Mouse (Mus musculus) CH12.LX (cell line): ENCODE measurements around the gene Herc3. TPM values are rescaled to one million over a fixed set of nuclear protein-coding genes. Genes with fewer than 3 reads are reported as not detected.

Experiments used
- DNase-seq: peaks from one replicate; pipeline ENCODE4 v3.0.0-alpha.2; 2013; ENCODE audit errors: extremely low read depth
- H3K27ac ChIP-seq: 2 replicates; pipeline ENCODE4 v1.5.1; 2012; ENCODE audit warnings: low read depth, mild to moderate bottlenecking, control low read depth, moderate library complexity; ENCODE audit not compliant: insufficient read depth
- H3K27me3 ChIP-seq: replicated peaks from 2 replicates; pipeline ENCODE3; 2012; ENCODE audit warnings: inconsistent platforms
- H3K36me3 ChIP-seq, 2 experiments: replicated peaks in 1 of 2; 2 replicates each; pipeline versions ENCODE3 to v1.6.1; 2012; ENCODE audit warnings: inconsistent platforms in 1 of 2, low read length in 1 of 2, mild to moderate bottlenecking in 1 of 2, mixed read lengths in 1 of 2, moderate library complexity in 1 of 2; ENCODE audit not compliant: control insufficient read depth in 1 of 2, insufficient read depth in 1 of 2
- H3K4me1 ChIP-seq, 2 experiments: 2 replicates each; pipeline ENCODE4 v1.6.1; 2012; ENCODE audit warnings: inconsistent platforms in 1 of 2, moderate library complexity in 1 of 2; ENCODE audit not compliant: insufficient read depth in 2 of 2, control insufficient read depth in 1 of 2
- H3K4me2 ChIP-seq: 2 replicates; pipeline ENCODE4 v1.6.1; 2012; ENCODE audit warnings: low read depth, mild to moderate bottlenecking, control low read depth; ENCODE audit not compliant: poor library complexity, insufficient read depth, severe bottlenecking
- H3K4me3 ChIP-seq, 3 experiments: fragments of 150-350 bp in 1 of 3; sonication (generic) in 1 of 3; replicated peaks in 1 of 3; 2 replicates each; pipeline versions ENCODE3 to v1.5.1; 2011 to 2012; ENCODE audit warnings: low read depth in 2 of 3, low read length in 2 of 3, mild to moderate bottlenecking in 2 of 3, moderate library complexity in 2 of 3, control low read depth in 1 of 3, improper control_type of control experiment in 1 of 3, inconsistent platforms in 1 of 3, mixed read lengths in 1 of 3; ENCODE audit not compliant: poor library complexity in 1 of 3
- H3K79me2 ChIP-seq: replicated peaks from 2 replicates; pipeline ENCODE4 v1.6.1; 2012; ENCODE audit warnings: mild to moderate bottlenecking, moderate library complexity; ENCODE audit not compliant: control insufficient read depth, poor library complexity, insufficient read depth, severe bottlenecking; ENCODE audit errors: extremely low read depth
- H3K9ac ChIP-seq: 2 replicates; pipeline ENCODE4 v1.6.1; 2012; ENCODE audit warnings: low read depth, mild to moderate bottlenecking, control low read depth, moderate library complexity; ENCODE audit not compliant: insufficient read depth
- H3K9me3 ChIP-seq: replicated peaks from 2 replicates; pipeline ENCODE3; 2012; ENCODE audit warnings: low read length, inconsistent platforms, mixed read lengths
- BHLHE40 ChIP-seq: IDR thresholded peaks from 2 replicates; pipeline ENCODE4 v1.6.1; 2011; ENCODE audit warnings: mild to moderate bottlenecking, low read depth, low read length, improper control_type of control experiment
- CHD2 ChIP-seq: IDR thresholded peaks from 2 replicates; pipeline ENCODE4 v1.6.1; 2011; ENCODE audit warnings: low read length, improper control_type of control experiment
- CTCF ChIP-seq, 2 experiments: IDR thresholded peaks in 1 of 2; conservative IDR thresholded peaks in 1 of 2; 2 replicates each; pipeline ENCODE4 v1.5.1; 2011 to 2012; ENCODE audit warnings: low read depth in 2 of 2, low read length in 2 of 2, improper control_type of control experiment in 1 of 2, inconsistent platforms in 1 of 2, mild to moderate bottlenecking in 1 of 2, moderate library complexity in 1 of 2
- E2F4 ChIP-seq: IDR thresholded peaks from 2 replicates; pipeline ENCODE4 v1.6.1; 2011; ENCODE audit warnings: low read depth, low read length, improper control_type of control experiment; ENCODE audit not compliant: insufficient replicate concordance
- ELF1 ChIP-seq: IDR thresholded peaks from 2 replicates; pipeline ENCODE4 v1.6.1; 2014; ENCODE audit warnings: low read depth, mild to moderate bottlenecking, inconsistent platforms, low read length, improper control_type of control experiment
- EP300 ChIP-seq: IDR thresholded peaks from 2 replicates; pipeline ENCODE4 v1.6.1; 2011; ENCODE audit warnings: low read length, improper control_type of control experiment
- GABPA ChIP-seq: IDR thresholded peaks from 2 replicates; pipeline ENCODE4 v1.6.1; 2012; ENCODE audit warnings: low read depth, low read length, improper control_type of control experiment, inconsistent platforms; ENCODE audit not compliant: insufficient replicate concordance
- HCFC1 ChIP-seq: IDR thresholded peaks from 2 replicates; pipeline ENCODE4 v1.6.1; 2012; ENCODE audit warnings: low read depth, mild to moderate bottlenecking, inconsistent platforms, low read length, improper control_type of control experiment
- JUND ChIP-seq: conservative IDR thresholded peaks from 2 replicates; pipeline ENCODE4 v1.6.1; 2011; ENCODE audit warnings: low read depth, low read length, improper control_type of control experiment
- MAX ChIP-seq: IDR thresholded peaks from 2 replicates; pipeline ENCODE4 v1.6.1; 2011; ENCODE audit warnings: low read length, improper control_type of control experiment
- MXI1 ChIP-seq: IDR thresholded peaks from 2 replicates; pipeline ENCODE4 v1.6.1; 2011; ENCODE audit warnings: mild to moderate bottlenecking, low read depth, low read length, improper control_type of control experiment
- NELFE ChIP-seq: IDR thresholded peaks from 2 replicates; pipeline ENCODE4 v1.6.1; 2011; ENCODE audit warnings: low read depth, low read length, improper control_type of control experiment
- PAX5 ChIP-seq: IDR thresholded peaks from 2 replicates; pipeline ENCODE4 v1.6.1; 2012; ENCODE audit warnings: low read length, inconsistent platforms, mixed read lengths
- RAD21 ChIP-seq: IDR thresholded peaks from 2 replicates; pipeline ENCODE4 v1.6.1; 2011; ENCODE audit warnings: low read depth, mild to moderate bottlenecking, low read length, improper control_type of control experiment, moderate library complexity
- SMC3 ChIP-seq: IDR thresholded peaks from 2 replicates; pipeline ENCODE4 v1.6.1; 2011; ENCODE audit warnings: low read depth, low read length, improper control_type of control experiment
- TCF12 ChIP-seq: IDR thresholded peaks from 2 replicates; pipeline ENCODE4 v1.6.1; 2014; ENCODE audit warnings: low read depth, mild to moderate bottlenecking, inconsistent platforms, low read length, improper control_type of control experiment
- USF1 ChIP-seq: IDR thresholded peaks from 2 replicates; pipeline ENCODE4 v1.6.1; 2014; ENCODE audit warnings: low read depth, mild to moderate bottlenecking, inconsistent platforms, low read length, improper control_type of control experiment
- ZKSCAN1 ChIP-seq: IDR thresholded peaks from 2 replicates; pipeline ENCODE4 v1.6.1; 2012; ENCODE audit warnings: low read depth, inconsistent platforms, low read length, improper control_type of control experiment, borderline replicate concordance
- ZMIZ1 ChIP-seq: IDR thresholded peaks from 2 replicates; pipeline ENCODE4 v1.6.1; 2012; ENCODE audit warnings: low read depth, mild to moderate bottlenecking, inconsistent platforms, low read length, improper control_type of control experiment
- ZNF384 ChIP-seq: IDR thresholded peaks from 2 replicates; pipeline ENCODE4 v1.6.1; 2012; ENCODE audit warnings: low read depth, low read length, improper control_type of control experiment, inconsistent platforms
- dilution Hi-C: fragments of 300-500 bp; cut with MboI; formaldehyde crosslinking; loops from 2 replicates; pipeline ENCODE4 v1.14.3; 2020; ENCODE audit warnings: low sequenced_read_pairs; ENCODE audit not compliant: extremely low pct_unique_long_range_greater_than_20kb, extremely low pct_ligation_motif_present
- in situ Hi-C: fragments of 300-500 bp; cut with MboI; formaldehyde crosslinking; loops from 3 replicates; pipeline ENCODE4 v1.14.3; 2019; ENCODE audit warnings: low sequenced_read_pairs, low pct_ligation_motif_present, low pct_unique_long_range_greater_than_20kb, mixed read lengths
- polyA plus RNA-seq: library from polyadenylated mRNA; unstranded; fragments of >175 nt; gene quantifications from 2 replicates; pipeline ENCODE4 v1.2.1, GENCODE M21; 2012; ENCODE audit warnings: low read depth; ENCODE audit not compliant: insufficient read length
- total RNA-seq, 2 experiments: library from RNA; depleted of rRNA; stranded (reverse); fragments of 300-350 nt in 1 of 2; fragments of >200 nt in 1 of 2; gene quantifications; 2 replicates each; pipeline ENCODE4 v1.2.3; 2012 to 2014

The Herc3 gene
- total and polyA plus RNA-seq, 3 experiments: 15.7 to 19.1 (median 17.8) TPM

DNA sequence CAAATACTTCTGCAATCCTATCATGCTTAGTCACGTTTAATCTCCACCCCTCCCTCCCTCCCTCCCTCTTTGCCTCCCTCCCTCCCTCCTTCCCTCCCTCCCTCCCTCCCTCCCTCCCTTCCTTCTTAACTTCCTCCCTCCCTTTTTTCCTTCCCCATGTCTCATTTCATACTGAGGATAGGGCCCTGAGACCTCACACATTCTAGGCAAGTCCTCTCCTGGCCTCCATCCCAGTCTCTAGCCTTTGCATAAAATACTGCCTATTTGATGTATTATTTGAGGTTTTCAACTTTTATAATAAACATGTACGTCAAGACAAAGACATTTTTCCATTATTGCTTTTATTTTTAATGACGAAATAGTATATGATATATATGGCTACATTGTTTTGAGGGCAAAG, 82.3 kb downstream of the Herc3 start:
- Histone ChIP-seq H3K9me3 (no peaks in the 10 kb centered on the region), H3K4me3 (no peak overlapping the region), H3K4me2 (no peak overlapping the region), H3K9ac (no peak overlapping the region), H3K36me3 (peaks cover 0 to 27% of the 10 kb centered on the region in 2 experiments), H3K27me3 (no peaks in the 10 kb centered on the region), H3K4me1 (peaks cover 0 to 19% of the 10 kb centered on the region in 2 experiments; a peak in 2 of 4 replicates), H3K79me2 (no peaks in the 10 kb centered on the region), H3K27ac (no peak overlapping the region)
- in situ Hi-C loops: no loop called here
- TF ChIP-seq EP300: no peak
- DNase-seq: no peak
- dilution Hi-C loops: no loop called here

DNA sequence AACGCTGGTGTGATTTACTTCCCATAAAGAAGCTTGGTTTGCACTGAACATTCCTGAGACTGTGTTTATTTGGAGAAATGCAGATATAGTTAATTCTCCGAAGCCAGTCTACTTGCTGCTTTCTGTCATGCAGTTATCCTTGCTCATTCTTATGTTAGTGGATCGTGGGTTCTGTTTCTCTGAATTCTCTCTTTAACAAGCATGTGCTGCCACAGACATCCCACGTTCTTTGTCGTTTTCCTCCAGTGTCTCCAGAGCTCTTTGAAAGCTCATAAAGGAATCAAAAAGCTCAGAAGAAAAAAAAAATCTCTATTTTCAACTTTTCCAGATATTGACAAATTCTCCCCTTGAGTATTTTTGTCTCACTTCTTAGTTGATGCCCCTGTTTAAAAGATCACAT, 82.7 kb downstream of the Herc3 start:
- Histone ChIP-seq H3K27me3 (no peaks in the 10 kb centered on the region), H3K9me3 (no peaks in the 10 kb centered on the region), H3K9ac (no peak overlapping the region), H3K4me3 (no peak overlapping the region), H3K36me3 (peaks cover 0 to 31% of the 10 kb centered on the region in 2 experiments), H3K4me2 (no peak overlapping the region), H3K79me2 (no peaks in the 10 kb centered on the region), H3K27ac (no peak overlapping the region), H3K4me1 (peaks cover 0 to 19% of the 10 kb centered on the region in 2 experiments; a peak in 2 of 4 replicates)
- DNase-seq: no peak
- dilution Hi-C loops: no loop called here
- in situ Hi-C loops: no loop called here
- TF ChIP-seq E2F4 (no peak), USF1 (no peak)

DNA sequence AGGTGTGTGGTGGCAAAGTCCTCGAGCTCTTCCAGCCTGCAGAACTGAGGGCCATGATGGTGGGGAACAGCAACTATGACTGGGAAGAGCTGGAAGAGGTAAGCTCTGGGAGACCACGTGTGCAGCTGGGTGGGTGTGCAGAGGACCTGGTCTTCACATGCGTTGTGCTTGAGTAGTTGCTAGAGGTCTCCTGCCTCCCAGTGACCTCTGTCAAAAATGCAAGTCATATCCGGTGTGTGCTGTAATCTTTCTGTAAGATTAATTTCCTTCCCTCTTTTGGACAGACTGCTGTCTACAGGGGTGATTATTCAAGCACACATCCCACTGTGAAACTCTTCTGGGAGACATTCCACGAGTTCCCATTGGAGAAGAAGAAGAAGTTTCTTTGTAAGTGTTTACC, 85.2 kb downstream of the Herc3 start:
- H3K27me3 ChIP-seq: no peaks in the 10 kb centered on the region
- dilution Hi-C loops: no loop called here
- TF ChIP-seq EP300: no peak
- no peak for TF ChIP-seq E2F4
- no peak for TF ChIP-seq ZMIZ1
- TF ChIP-seq TCF12: no peak
- no peak for TF ChIP-seq MAX
- TF ChIP-seq, all 38 proteins: peak for 0
- H3K4me2 ChIP-seq: no peak overlapping the region
- in situ Hi-C loops: no loop called here
- H3K4me1 ChIP-seq: peaks cover 0 to 19% of the 10 kb centered on the region in 2 experiments; a peak in 2 of 4 replicates
- H3K4me3 ChIP-seq: no peak overlapping the region
- peaks cover 4 to 44% of the 10 kb centered on the region in 2 experiments for H3K36me3 ChIP-seq
- H3K79me2 ChIP-seq: no peaks in the 10 kb centered on the region
- no peak overlapping the region for H3K27ac ChIP-seq
- H3K9ac ChIP-seq: no peak overlapping the region
- no peak for DNase-seq
- H3K9me3 ChIP-seq: no peaks in the 10 kb centered on the region

DNA sequence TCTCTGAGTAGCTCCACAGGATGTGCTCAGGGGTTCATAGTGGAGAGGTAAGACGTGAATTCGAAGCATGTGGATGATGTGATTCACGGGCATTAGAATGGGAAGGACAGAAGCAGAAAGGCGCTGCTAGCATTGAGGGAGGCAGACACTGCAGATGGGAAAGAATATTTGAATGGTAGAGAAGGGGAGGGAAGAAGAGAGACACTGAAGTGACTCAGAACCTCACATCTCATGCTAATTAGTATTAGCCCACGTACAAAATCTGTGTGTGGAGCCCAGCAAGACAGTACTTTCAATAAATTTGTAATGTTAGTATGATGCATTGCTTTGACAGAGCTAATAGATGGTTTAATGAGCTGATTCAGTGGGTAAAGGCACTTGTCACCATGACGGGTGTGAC, 89.5 kb downstream of the Herc3 start:
- no peak for DNase-seq
- no peaks in the 10 kb centered on the region for H3K27me3 ChIP-seq
- in situ Hi-C loops (no loop called here), dilution Hi-C loops (no loop called here)
- peaks cover 4 to 38% of the 10 kb centered on the region in 2 experiments for H3K36me3 ChIP-seq
- no peak overlapping the region for H3K4me3 ChIP-seq
- H3K27ac ChIP-seq: no peak overlapping the region
- H3K79me2 ChIP-seq: no peaks in the 10 kb centered on the region
- H3K9me3 ChIP-seq: no peaks in the 10 kb centered on the region
- peaks cover 0 to 11% of the 10 kb centered on the region in 2 experiments; a peak in 1 of 4 replicates for H3K4me1 ChIP-seq
- no peak overlapping the region for H3K4me2 ChIP-seq
- H3K9ac ChIP-seq: no peak overlapping the region
- TF ChIP-seq PAX5 (no peak), SMC3 (no peak), MAX (no peak), BHLHE40 (no peak), JUND (no peak), MXI1 (no peak), ZMIZ1 (no peak), NELFE (no peak), TCF12 (no peak), GABPA (no peak), CHD2 (no peak), ELF1 (no peak), CTCF (conservative IDR thresholded peaks at IDR 0.05 in 1 of 2, IDR thresholded peaks at IDR 0.05 in 1 of 2; ENCODE audit: low read depth in 2 of 2, low read length in 2 of 2) (no peak), ZKSCAN1 (no peak), ZNF384 (no peak), HCFC1 (no peak), RAD21 (no peak)
